Mouse (Mus musculus): Measurements from ENCODE around the gene Slc22a23. TPM values are rescaled to one million over a fixed set of nuclear protein-coding genes. Genes with fewer than 3 reads are reported as not detected.

Slc22a23 gene
- total RNA-seq, 1 experiment = 5.9 TPM

DNA sequence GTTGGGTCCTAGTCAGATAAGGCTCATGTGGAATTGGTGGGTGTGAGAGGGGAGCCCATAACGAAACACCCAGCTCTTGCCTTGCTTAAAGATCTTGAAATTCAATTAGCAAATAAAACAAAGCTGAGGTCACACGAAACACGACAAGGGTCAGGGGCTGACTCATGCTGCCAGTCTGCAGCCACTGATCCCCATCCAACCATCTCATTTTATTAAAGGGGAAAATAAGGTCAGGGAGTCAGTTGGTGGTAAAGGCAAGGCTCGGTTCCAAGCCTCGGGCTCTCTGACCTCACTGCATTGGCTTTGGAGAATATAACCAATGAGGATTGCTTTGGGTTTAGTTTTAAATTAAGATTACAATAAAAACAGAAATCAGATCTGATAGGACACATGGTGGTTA, 110.5 kb downstream of the Slc22a23 start:
- TF ChIP-seq MAFK (IDR thresholded peaks at IDR 0.05; ENCODE audit: insufficient read depth, low read depth, low read length) (no peak), HCFC1 (IDR thresholded peaks at IDR 0.05; ENCODE audit: borderline replicate concordance, insufficient read depth, low read length) (no peak), ZC3H11A (IDR thresholded peaks at IDR 0.05; ENCODE audit: borderline replicate concordance, low read depth, low read length) (no peak), CHD2 (IDR thresholded peaks at IDR 0.05; ENCODE audit: low read depth, low read length) (no peak), ZNF384 (IDR thresholded peaks at IDR 0.05; ENCODE audit: low read depth, low read length) (no peak)
- Histone ChIP-seq H3K4me1 (ENCODE audit: control insufficient read depth in 2 of 2, insufficient read depth in 2 of 2, low read length in 2 of 2, poor library complexity in 1 of 2) (peaks cover 12 to 13% of the 10 kb centered on the region in 2 experiments), H3K27ac (ENCODE audit: insufficient read depth, low read depth, low read length, poor library complexity, severe bottlenecking) (no peak overlapping the region), H3K9ac (ENCODE audit: insufficient read depth, low read depth, low read length, poor library complexity, severe bottlenecking) (no peak overlapping the region), H3K4me3 (ENCODE audit: insufficient read depth in 1 of 2, low read depth in 1 of 2, low read length in 2 of 2, poor library complexity in 1 of 2, severe bottlenecking in 1 of 2) (no peak overlapping the region), H3K9me3 (ENCODE audit: control insufficient read depth, insufficient read depth, low read depth, low read length) (no peaks in the 10 kb centered on the region), H3K36me3 (ENCODE audit: control insufficient read depth, insufficient read depth, low read length, poor library complexity, severe bottlenecking) (no peaks in the 10 kb centered on the region)
- no peak for DNase-seq (ENCODE audit: low read depth, low spot score)
- in situ Hi-C loops (cut with MboI; ENCODE audit: low sequenced_read_pairs in 2 of 2, unreplicated experiment in 2 of 2) = no loop called here

DNA sequence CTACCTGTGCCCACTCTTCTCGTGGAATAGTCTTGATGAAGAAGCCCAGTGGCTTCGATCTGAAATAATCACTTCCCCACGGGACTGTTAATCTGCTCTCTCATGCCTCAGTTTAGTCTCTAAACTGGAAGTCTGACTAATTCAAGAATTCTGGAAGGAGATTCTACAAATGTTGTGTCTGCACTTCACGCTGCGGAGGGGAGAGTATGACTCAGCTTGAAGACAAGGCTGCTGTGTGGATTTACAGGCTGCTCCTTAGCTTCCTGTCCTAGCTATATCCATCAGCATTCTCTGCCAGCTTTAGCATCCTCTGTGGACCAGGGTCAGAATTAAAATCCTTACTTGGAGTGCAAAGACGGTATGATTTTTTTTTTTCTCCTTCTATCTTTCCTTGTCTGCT, 112.0 kb downstream of the Slc22a23 start:
- H3K9ac ChIP-seq (ENCODE audit: insufficient read depth, low read depth, low read length, poor library complexity, severe bottlenecking) = no peak overlapping the region
- no peaks in the 10 kb centered on the region for H3K36me3 ChIP-seq (ENCODE audit: control insufficient read depth, insufficient read depth, low read length, poor library complexity, severe bottlenecking)
- no peak overlapping the region for H3K4me3 ChIP-seq (ENCODE audit: insufficient read depth in 1 of 2, low read depth in 1 of 2, low read length in 2 of 2, poor library complexity in 1 of 2, severe bottlenecking in 1 of 2)
- H3K27ac ChIP-seq (ENCODE audit: insufficient read depth, low read depth, low read length, poor library complexity, severe bottlenecking) = no peak overlapping the region
- no peak for DNase-seq (ENCODE audit: low read depth, low spot score)
- H3K9me3 ChIP-seq (ENCODE audit: control insufficient read depth, insufficient read depth, low read depth, low read length) = no peaks in the 10 kb centered on the region
- no peak for TF ChIP-seq ZC3H11A (IDR thresholded peaks at IDR 0.05; ENCODE audit: borderline replicate concordance, low read depth, low read length)
- no peak for TF ChIP-seq CHD2 (IDR thresholded peaks at IDR 0.05; ENCODE audit: low read depth, low read length)
- TF ChIP-seq MAFK (IDR thresholded peaks at IDR 0.05; ENCODE audit: insufficient read depth, low read depth, low read length) = no peak
- TF ChIP-seq HCFC1 (IDR thresholded peaks at IDR 0.05; ENCODE audit: borderline replicate concordance, insufficient read depth, low read length) = no peak
- no peak for TF ChIP-seq ZNF384 (IDR thresholded peaks at IDR 0.05; ENCODE audit: low read depth, low read length)
- in situ Hi-C loops (cut with MboI; ENCODE audit: low sequenced_read_pairs in 2 of 2, unreplicated experiment in 2 of 2) = no loop called here
- H3K4me1 ChIP-seq (ENCODE audit: control insufficient read depth in 2 of 2, insufficient read depth in 2 of 2, low read length in 2 of 2, poor library complexity in 1 of 2) = peaks cover 3 to 8% of the 10 kb centered on the region in 2 experiments; a peak in 3 of 4 replicates

DNA sequence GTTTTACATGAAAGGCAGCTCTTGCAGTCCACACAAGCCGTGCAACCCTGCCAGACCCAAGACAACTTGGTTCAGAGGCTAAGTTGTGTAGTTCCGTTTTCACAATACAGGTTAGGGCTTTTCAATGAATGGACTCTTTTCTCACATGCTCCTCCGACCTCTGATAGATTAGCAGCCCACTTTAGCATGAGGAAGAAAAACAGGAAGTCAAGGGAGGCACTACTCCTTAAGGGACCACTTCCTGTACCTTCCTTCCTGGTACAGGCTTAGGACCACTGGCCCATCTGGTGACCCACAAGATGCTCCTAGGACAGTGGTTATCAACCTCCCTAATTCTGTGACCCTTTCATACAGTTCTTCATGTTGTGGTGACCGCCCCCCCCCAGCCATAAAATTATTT, 116.1 kb downstream of the Slc22a23 start:
- H3K27ac ChIP-seq (ENCODE audit: insufficient read depth, low read depth, low read length, poor library complexity, severe bottlenecking) = no peak overlapping the region
- no peaks in the 10 kb centered on the region for H3K36me3 ChIP-seq (ENCODE audit: control insufficient read depth, insufficient read depth, low read length, poor library complexity, severe bottlenecking)
- in situ Hi-C loops (cut with MboI; ENCODE audit: low sequenced_read_pairs in 2 of 2, unreplicated experiment in 2 of 2) = no loop called here
- peaks cover 2 to 11% of the 10 kb centered on the region in 2 experiments; a peak in 3 of 4 replicates for H3K4me1 ChIP-seq (ENCODE audit: control insufficient read depth in 2 of 2, insufficient read depth in 2 of 2, low read length in 2 of 2, poor library complexity in 1 of 2)
- no peak overlapping the region for H3K9ac ChIP-seq (ENCODE audit: insufficient read depth, low read depth, low read length, poor library complexity, severe bottlenecking)
- no peaks in the 10 kb centered on the region for H3K9me3 ChIP-seq (ENCODE audit: control insufficient read depth, insufficient read depth, low read depth, low read length)
- H3K4me3 ChIP-seq (ENCODE audit: insufficient read depth in 1 of 2, low read depth in 1 of 2, low read length in 2 of 2, poor library complexity in 1 of 2, severe bottlenecking in 1 of 2) = no peak overlapping the region
- DNase-seq (ENCODE audit: low read depth, low spot score) = no peak
- TF ChIP-seq CHD2 (IDR thresholded peaks at IDR 0.05; ENCODE audit: low read depth, low read length) = no peak
- TF ChIP-seq HCFC1 (IDR thresholded peaks at IDR 0.05; ENCODE audit: borderline replicate concordance, insufficient read depth, low read length) = no peak
- no peak for TF ChIP-seq MAFK (IDR thresholded peaks at IDR 0.05; ENCODE audit: insufficient read depth, low read depth, low read length)
- no peak for TF ChIP-seq ZC3H11A (IDR thresholded peaks at IDR 0.05; ENCODE audit: borderline replicate concordance, low read depth, low read length)
- no peak for TF ChIP-seq ZNF384 (IDR thresholded peaks at IDR 0.05; ENCODE audit: low read depth, low read length)

DNA sequence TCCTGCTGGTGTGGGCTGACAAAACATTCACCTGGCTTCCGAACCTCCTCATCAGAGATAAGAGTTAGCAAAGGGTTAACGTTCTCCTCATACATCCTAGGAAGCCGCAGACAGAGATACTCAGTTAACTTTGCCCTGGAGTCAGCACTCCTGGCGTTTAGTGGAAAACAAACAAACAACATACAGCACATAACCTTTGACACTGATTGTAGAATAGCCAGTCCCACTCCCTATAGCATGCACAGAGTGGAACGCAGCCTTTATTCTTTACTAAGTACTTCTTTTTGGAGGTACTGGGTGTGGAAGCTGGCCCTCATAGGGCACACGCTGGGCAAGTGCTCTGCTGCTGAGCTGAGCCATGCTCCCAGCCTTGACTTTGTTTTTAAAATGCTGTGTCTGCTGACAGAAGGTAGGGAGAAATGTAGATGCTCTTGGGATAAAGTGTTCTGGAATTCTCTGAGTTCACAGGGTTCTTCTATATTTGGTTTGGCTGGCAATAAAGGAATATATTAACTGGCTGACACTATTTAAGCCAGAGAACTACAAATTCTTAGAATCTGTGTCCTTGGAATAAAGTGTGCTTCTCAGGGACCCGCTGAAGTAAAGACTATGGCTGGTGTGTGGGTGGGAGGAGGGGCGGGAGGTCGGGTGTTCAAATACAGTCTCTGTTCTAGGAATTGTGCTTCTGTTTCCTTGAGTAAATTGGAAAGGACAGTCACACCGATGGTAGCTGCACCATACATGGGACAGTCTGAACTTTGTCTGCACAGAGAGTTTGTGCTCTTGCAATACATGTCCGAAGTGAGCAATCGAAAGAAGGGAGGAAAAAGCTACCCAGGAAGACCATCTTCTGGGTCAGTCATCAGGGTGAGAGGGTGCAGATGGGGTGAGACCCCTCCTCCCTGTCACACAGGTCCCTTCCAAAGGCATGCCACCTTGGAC, 117.0 kb downstream of the Slc22a23 start:
- DNase-seq (ENCODE audit: low read depth, low spot score) = no peak
- Histone ChIP-seq H3K9me3 (ENCODE audit: control insufficient read depth, insufficient read depth, low read depth, low read length) (no peaks in the 10 kb centered on the region), H3K4me1 (ENCODE audit: control insufficient read depth in 2 of 2, insufficient read depth in 2 of 2, low read length in 2 of 2, poor library complexity in 1 of 2) (peaks cover 2 to 11% of the 10 kb centered on the region in 2 experiments; a peak in 3 of 4 replicates), H3K4me3 (ENCODE audit: insufficient read depth in 1 of 2, low read depth in 1 of 2, low read length in 2 of 2, poor library complexity in 1 of 2, severe bottlenecking in 1 of 2) (no peak overlapping the region), H3K9ac (ENCODE audit: insufficient read depth, low read depth, low read length, poor library complexity, severe bottlenecking) (no peak overlapping the region), H3K36me3 (ENCODE audit: control insufficient read depth, insufficient read depth, low read length, poor library complexity, severe bottlenecking) (no peaks in the 10 kb centered on the region), H3K27ac (ENCODE audit: insufficient read depth, low read depth, low read length, poor library complexity, severe bottlenecking) (no peak overlapping the region)
- TF ChIP-seq ZNF384 (IDR thresholded peaks at IDR 0.05; ENCODE audit: low read depth, low read length) = no peak
- TF ChIP-seq MAFK (IDR thresholded peaks at IDR 0.05; ENCODE audit: insufficient read depth, low read depth, low read length) = no peak
- TF ChIP-seq CHD2 (IDR thresholded peaks at IDR 0.05; ENCODE audit: low read depth, low read length) = no peak
- no peak for TF ChIP-seq ZC3H11A (IDR thresholded peaks at IDR 0.05; ENCODE audit: borderline replicate concordance, low read depth, low read length)
- TF ChIP-seq HCFC1 (IDR thresholded peaks at IDR 0.05; ENCODE audit: borderline replicate concordance, insufficient read depth, low read length) = no peak
- in situ Hi-C loops (cut with MboI; ENCODE audit: low sequenced_read_pairs in 2 of 2, unreplicated experiment in 2 of 2) = no loop called here

Measured in ES-E14 (cell line).